In genomic region chr3:100931332-100932076, GRCm38 (mm10) we compare ENCODE assay signal across 8 mouse cellular contexts.
"Had no signal": no experiment of that assay in that cellular context is flagged by ENCODE, and none has a peak within 500 bp of the region (broad histone marks: within the 10 kb centered on the region; RNA-seq: fewer than 3 reads in every experiment).

No protein-coding gene starts in this region.

- H3K4me3 ChIP-seq: megakaryocyte, embryonic 14.5 days; midbrain, embryonic 13.5 days; midbrain, embryonic 15.5 days; neural tube, embryonic 12.5 days; stomach, embryonic 15.5 days had no signal

- H3K27me3 ChIP-seq: midbrain, embryonic 13.5 days; midbrain, embryonic 15.5 days; neural tube, embryonic 12.5 days; stomach, embryonic 15.5 days had no signal

- H3K9ac ChIP-seq: lung, embryonic 14.5 days; midbrain, embryonic 13.5 days; midbrain, embryonic 15.5 days; neural tube, embryonic 12.5 days; stomach, embryonic 15.5 days had no signal

- H3K4me2 ChIP-seq: lung, embryonic 14.5 days; midbrain, embryonic 13.5 days; midbrain, embryonic 15.5 days; neural tube, embryonic 12.5 days; stomach, embryonic 15.5 days had no signal

- H3K4me1 ChIP-seq: stomach, embryonic 15.5 days had no signal

- DNase-seq: lung, adult 18-20 months had no signal

- ATAC-seq: midbrain, embryonic 13.5 days; midbrain, embryonic 15.5 days had no signal

- H3K9me3 ChIP-seq: megakaryocyte, embryonic 14.5 days; midbrain, embryonic 13.5 days; midbrain, embryonic 15.5 days; neural tube, embryonic 12.5 days; stomach, embryonic 15.5 days had no signal

- H3K27ac ChIP-seq: midbrain, embryonic 13.5 days; midbrain, embryonic 15.5 days; neural tube, embryonic 12.5 days; stomach, embryonic 15.5 days; stomach, postnatal 0 days had no signal
